Mouse (Mus musculus) MEL (cell line): ENCODE measurements around the gene Bpifb5. TPM values are rescaled to one million over a fixed set of nuclear protein-coding genes. Genes with fewer than 3 reads are reported as not detected.
"Not testable (repeated sequence)": the region's sequence is repeated elsewhere in the genome, so short reads cannot be mapped to it uniquely, and the experiment has no call there.

Source experiments
- DNase-seq: peaks from one replicate; pipeline ENCODE4 v3.0.0; 2011; ENCODE audit warnings: low read depth, low spot score
- H3K27ac ChIP-seq: 2 replicates; pipeline ENCODE4 v1.5.1; 2012; ENCODE audit warnings: low read depth, mild to moderate bottlenecking, control low read depth, low read length, moderate library complexity; ENCODE audit not compliant: control insufficient read depth
- H3K27me3 ChIP-seq, 2 experiments: fragments of 150-350 bp in 1 of 2; sonication (generic) in 1 of 2; 2 replicates each; pipeline ENCODE4 v1.6.1; 2012; ENCODE audit warnings: low read length in 2 of 2, mild to moderate bottlenecking in 2 of 2, improper control_type of control experiment in 1 of 2, moderate library complexity in 1 of 2; ENCODE audit not compliant: insufficient read depth in 2 of 2, control insufficient read depth in 1 of 2
- H3K36me3 ChIP-seq, 2 experiments: 2 replicates each; pipeline ENCODE4 v1.6.1; 2012 to 2014; ENCODE audit warnings: low read length in 2 of 2, improper control_type of control experiment in 1 of 2, inconsistent platforms in 1 of 2, mild to moderate bottlenecking in 1 of 2; ENCODE audit not compliant: insufficient read depth in 2 of 2, control insufficient read depth in 1 of 2
- H3K4me1 ChIP-seq, 2 experiments: fragments of 150-350 bp in 1 of 2; sonication (generic) in 1 of 2; 2 replicates each; pipeline ENCODE4 v1.6.1; 2012; ENCODE audit warnings: low read length in 2 of 2, improper control_type of control experiment in 1 of 2, mild to moderate bottlenecking in 1 of 2; ENCODE audit not compliant: insufficient read depth in 2 of 2, control insufficient read depth in 1 of 2
- H3K4me3 ChIP-seq, 2 experiments: fragments of 150-350 bp in 1 of 2; sonication (generic) in 1 of 2; 2 replicates each; pipeline ENCODE4 v1.5.1; 2012; ENCODE audit warnings: low read depth in 2 of 2, low read length in 2 of 2, mild to moderate bottlenecking in 2 of 2, moderate library complexity in 2 of 2, control low read depth in 1 of 2, improper control_type of control experiment in 1 of 2; ENCODE audit not compliant: control insufficient read depth in 1 of 2, insufficient read depth in 1 of 2
- H3K79me2 ChIP-seq: 2 replicates; pipeline ENCODE4 v1.6.1; 2012; ENCODE audit warnings: mild to moderate bottlenecking, low read length, moderate library complexity; ENCODE audit not compliant: control insufficient read depth, poor library complexity, insufficient read depth
- H3K9ac ChIP-seq: 2 replicates; pipeline ENCODE4 v1.6.1; 2012; ENCODE audit warnings: low read depth, mild to moderate bottlenecking, control low read depth, low read length, moderate library complexity; ENCODE audit not compliant: control insufficient read depth, poor library complexity, severe bottlenecking
- H3K9me3 ChIP-seq: fragments of 150-350 bp; sonication (generic); replicated peaks from 2 replicates; pipeline ENCODE4 v1.6.1; 2012; ENCODE audit warnings: mild to moderate bottlenecking, low read length, improper control_type of control experiment, moderate library complexity; ENCODE audit not compliant: insufficient read depth
- BHLHE40 ChIP-seq: IDR thresholded peaks from 2 replicates; pipeline ENCODE4 v1.6.1; 2012; ENCODE audit warnings: low read depth, mild to moderate bottlenecking, inconsistent platforms, low read length, improper control_type of control experiment, borderline replicate concordance
- CHD2 ChIP-seq: IDR thresholded peaks from 2 replicates; pipeline ENCODE4 v1.6.1; 2011; ENCODE audit warnings: low read length, improper control_type of control experiment
- ELF1 ChIP-seq: IDR thresholded peaks from 2 replicates; pipeline ENCODE4 v1.6.1; 2014; ENCODE audit warnings: low read depth, mild to moderate bottlenecking, inconsistent platforms, low read length, improper control_type of control experiment, moderate library complexity
- EP300 ChIP-seq, 2 experiments: IDR thresholded peaks; 2 replicates each; pipeline ENCODE4 v1.6.1; 2011; ENCODE audit warnings: improper control_type of control experiment in 2 of 2, low read length in 2 of 2, low read depth in 1 of 2, mild to moderate bottlenecking in 1 of 2
- ETS1 ChIP-seq: IDR thresholded peaks from 2 replicates; pipeline ENCODE4 v1.6.1; 2012; ENCODE audit warnings: low read depth, mild to moderate bottlenecking, inconsistent platforms, low read length, improper control_type of control experiment, moderate library complexity
- HCFC1 ChIP-seq: IDR thresholded peaks from 2 replicates; pipeline ENCODE4 v1.6.1; 2012; ENCODE audit warnings: low read depth, mild to moderate bottlenecking, inconsistent platforms, low read length, improper control_type of control experiment, moderate library complexity
- JUND ChIP-seq: IDR thresholded peaks from 2 replicates; pipeline ENCODE4 v1.6.1; 2011; ENCODE audit warnings: low read depth, mild to moderate bottlenecking, improper control_type of control experiment, low read length
- KAT2A ChIP-seq: conservative IDR thresholded peaks from 2 replicates; pipeline ENCODE4 v1.6.1; 2012; ENCODE audit warnings: low read depth, low read length, improper control_type of control experiment, inconsistent platforms
- MEF2A ChIP-seq: IDR thresholded peaks from 2 replicates; pipeline ENCODE4 v1.6.1; 2014; ENCODE audit warnings: low read depth, mild to moderate bottlenecking, inconsistent platforms, low read length, improper control_type of control experiment; ENCODE audit not compliant: poor library complexity, insufficient replicate concordance, severe bottlenecking; ENCODE audit errors: extremely low read depth
- MXI1 ChIP-seq: IDR thresholded peaks from 2 replicates; pipeline ENCODE4 v1.6.1; 2011; ENCODE audit warnings: mild to moderate bottlenecking, low read depth, low read length, improper control_type of control experiment
- MYB ChIP-seq: IDR thresholded peaks from 2 replicates; pipeline ENCODE4 v1.6.1; 2011; ENCODE audit warnings: mild to moderate bottlenecking, low read depth, low read length, improper control_type of control experiment
- NELFE ChIP-seq: IDR thresholded peaks from 2 replicates; pipeline ENCODE4 v1.6.1; 2011; ENCODE audit warnings: low read depth, low read length, improper control_type of control experiment
- NRF1 ChIP-seq: IDR thresholded peaks from 2 replicates; pipeline ENCODE4 v1.6.1; 2014; ENCODE audit warnings: low read depth, mild to moderate bottlenecking, inconsistent platforms, low read length, improper control_type of control experiment, moderate library complexity; ENCODE audit not compliant: poor library complexity, insufficient read depth, severe bottlenecking
- POLR2A ChIP-seq, 2 experiments: IDR thresholded peaks; 2 replicates each; pipeline ENCODE4 v1.6.1; 2011 to 2012; ENCODE audit warnings: low read length in 2 of 2, mild to moderate bottlenecking in 2 of 2, control low read depth in 1 of 2, improper control_type of control experiment in 1 of 2, low read depth in 1 of 2, moderate library complexity in 1 of 2; ENCODE audit not compliant: control insufficient read depth in 1 of 2, insufficient read depth in 1 of 2, poor library complexity in 1 of 2
- RAD21 ChIP-seq: IDR thresholded peaks from 2 replicates; pipeline ENCODE4 v1.6.1; 2011; ENCODE audit warnings: mild to moderate bottlenecking, low read depth, low read length, improper control_type of control experiment
- RCOR1 ChIP-seq: IDR thresholded peaks from 2 replicates; pipeline ENCODE4 v1.6.1; 2012; ENCODE audit warnings: low read depth, mild to moderate bottlenecking, inconsistent platforms, low read length, improper control_type of control experiment
- TCF12 ChIP-seq: IDR thresholded peaks from 2 replicates; pipeline ENCODE4 v1.6.1; 2014; ENCODE audit warnings: low read depth, mild to moderate bottlenecking, inconsistent platforms, low read length, improper control_type of control experiment, moderate library complexity
- USF2 ChIP-seq, 2 experiments: IDR thresholded peaks; 2 replicates each; pipeline ENCODE4 v1.6.1; 2011 to 2012; ENCODE audit warnings: improper control_type of control experiment in 2 of 2, low read length in 2 of 2, borderline replicate concordance in 1 of 2, inconsistent platforms in 1 of 2, low read depth in 1 of 2, mild to moderate bottlenecking in 1 of 2; ENCODE audit not compliant: insufficient read depth in 1 of 2
- ZNF384 ChIP-seq: IDR thresholded peaks from 2 replicates; pipeline ENCODE4 v1.6.1; 2012; ENCODE audit warnings: low read depth, mild to moderate bottlenecking, inconsistent platforms, low read length, improper control_type of control experiment
- polyA plus RNA-seq, 2 experiments: library from polyadenylated mRNA; stranded (reverse) in 1 of 2; unstranded in 1 of 2; fragments of >175 nt in 1 of 2; fragments of >200 nt in 1 of 2; gene quantifications; 2 replicates each; pipeline versions ENCODE4 v1.2.1 to v1.2.4; 2012; ENCODE audit warnings: low replicate concordance in 2 of 2, low read depth in 1 of 2; ENCODE audit not compliant: insufficient read length in 2 of 2, insufficient read depth in 1 of 2, missing spikeins in 1 of 2
- total RNA-seq: library from RNA; depleted of rRNA; stranded (reverse); fragments of 300-350 nt; gene quantifications from 2 replicates; pipeline ENCODE4 v1.2.3, GENCODE M21; 2012

Bpifb5 gene
- total and polyA plus RNA-seq, 3 experiments = not detected

GRCm38 (mm10) chr2:154243356-154244036, 20.0 kb downstream of the Bpifb5 start:
- Histone ChIP-seq H3K79me2 (no peaks in the 10 kb centered on the region), H3K4me3 (no peak overlapping the region), H3K27ac (no peak overlapping the region), H3K36me3 (no peaks in the 10 kb centered on the region), H3K9ac (no peak overlapping the region), H3K27me3 (no peaks in the 10 kb centered on the region; a peak in 1 of 4 replicates), H3K9me3 (no peaks in the 10 kb centered on the region), H3K4me1 (no peaks in the 10 kb centered on the region)
- no peak for DNase-seq
- TF ChIP-seq ELF1 = no peak
- TF ChIP-seq POLR2A (IDR thresholded peaks at IDR 0.05; ENCODE audit: control insufficient read depth in 1 of 2, insufficient read depth in 1 of 2, low read depth in 1 of 2, low read length in 2 of 2, poor library complexity in 1 of 2) = no peak
- no peak for TF ChIP-seq CHD2
- no peak for TF ChIP-seq MXI1
- no peak for TF ChIP-seq HCFC1
- TF ChIP-seq NELFE = no peak
- TF ChIP-seq MYB = no peak
- no peak for TF ChIP-seq ETS1
- TF ChIP-seq ZNF384 = no peak
- no peak for TF ChIP-seq MEF2A
- TF ChIP-seq BHLHE40 = no peak
- no peak for TF ChIP-seq NRF1
- TF ChIP-seq RAD21 = no peak
- no peak for TF ChIP-seq KAT2A
- TF ChIP-seq EP300 (IDR thresholded peaks at IDR 0.05; ENCODE audit: low read depth in 1 of 2, low read length in 2 of 2) = no peak
- TF ChIP-seq USF2 (IDR thresholded peaks at IDR 0.05; ENCODE audit: borderline replicate concordance in 1 of 2, insufficient read depth in 1 of 2, low read depth in 1 of 2, low read length in 2 of 2) = no peak
- TF ChIP-seq TCF12 = no peak

DNA sequence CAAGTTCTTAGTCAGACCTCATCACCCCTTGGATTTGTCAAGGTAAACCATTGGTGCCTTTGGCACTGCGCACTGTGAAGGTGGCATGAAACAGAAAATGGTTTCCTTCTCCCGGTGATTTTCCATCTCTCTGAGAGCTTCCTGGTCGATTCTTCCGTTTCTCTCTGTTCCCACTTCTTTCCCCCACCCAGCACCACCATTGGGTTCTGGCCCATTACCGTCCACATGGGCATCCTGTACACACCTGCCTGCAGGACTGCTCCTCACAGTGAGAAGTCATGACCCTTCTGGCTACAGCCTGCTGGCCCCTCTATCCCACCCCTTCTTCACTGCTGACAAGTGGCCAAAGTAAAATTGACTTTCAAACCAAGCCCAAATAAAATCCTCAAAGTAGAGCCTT, 21.8 kb downstream of the Bpifb5 start:
- Histone ChIP-seq H3K27ac (no peak overlapping the region), H3K4me3 (no peak overlapping the region), H3K79me2 (no peaks in the 10 kb centered on the region), H3K4me1 (no peaks in the 10 kb centered on the region), H3K9me3 (no peaks in the 10 kb centered on the region), H3K27me3 (no peaks in the 10 kb centered on the region; a peak in 2 of 4 replicates), H3K36me3 (no peaks in the 10 kb centered on the region), H3K9ac (no peak overlapping the region)
- DNase-seq = no peak
- no peak for TF ChIP-seq KAT2A
- no peak for TF ChIP-seq TCF12
- TF ChIP-seq RCOR1 = no peak
- no peak for TF ChIP-seq POLR2A (IDR thresholded peaks at IDR 0.05; ENCODE audit: control insufficient read depth in 1 of 2, insufficient read depth in 1 of 2, low read depth in 1 of 2, low read length in 2 of 2, poor library complexity in 1 of 2)
- TF ChIP-seq JUND = no peak
- no peak for TF ChIP-seq HCFC1

DNA sequence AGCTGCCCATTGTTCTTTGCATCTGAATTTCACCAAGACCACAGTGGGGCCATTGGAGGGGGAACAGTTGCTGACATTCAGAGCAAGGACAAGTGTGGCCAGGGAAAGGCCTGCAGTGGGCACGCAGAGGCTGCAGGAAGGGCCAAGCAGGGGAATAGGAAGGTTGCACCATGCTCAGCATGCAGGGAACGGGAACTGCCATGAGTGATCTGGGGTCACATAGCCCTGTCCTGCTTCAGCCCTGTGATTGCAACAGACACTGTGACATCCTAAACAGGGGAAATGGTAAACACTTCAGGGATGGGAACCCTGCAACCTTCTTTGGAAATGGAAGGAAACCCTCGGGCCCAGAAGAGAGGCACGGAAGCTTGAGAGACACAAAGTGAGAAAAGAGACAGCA, 31.7 kb downstream of the Bpifb5 start:
- H3K4me1 ChIP-seq, H3K4me3 ChIP-seq, H3K9ac ChIP-seq, H3K9me3 ChIP-seq, H3K27me3 ChIP-seq, DNase-seq, H3K27ac ChIP-seq, H3K36me3 ChIP-seq, H3K79me2 ChIP-seq: not testable (repeated sequence)
